Mouse (Mus musculus): ENCODE results near the gene Sesn2. TPM values are rescaled to one million over a fixed set of nuclear protein-coding genes. Genes with fewer than 3 reads are reported as not detected.

Sesn2 gene
- total RNA-seq, 2 experiments from 2014 or later, result 1.5 to 2.1 TPM

- TF ChIP-seq CTCF (IDR thresholded peaks at IDR 0.05), result no peak
- intact Hi-C loops (cut with DNase I), result no loop called here
- no peak for DNase-seq
- H3K27ac ChIP-seq, result no peak overlapping the region
- H3K4me3 ChIP-seq, result no peak overlapping the region
Measured at GRCm38 (mm10) chr4:132530033-132530804, 19.9 kb upstream of the Sesn2 start.

- no peak overlapping the region for H3K27ac ChIP-seq
- no peak for DNase-seq
- TF ChIP-seq CTCF (IDR thresholded peaks at IDR 0.05), result no peak
- no peak overlapping the region for H3K4me3 ChIP-seq
- intact Hi-C loops (cut with DNase I), result no loop called here
Measured at GRCm38 (mm10) chr4:132529344-132529743, 19.0 kb upstream of the Sesn2 start.

DNA sequence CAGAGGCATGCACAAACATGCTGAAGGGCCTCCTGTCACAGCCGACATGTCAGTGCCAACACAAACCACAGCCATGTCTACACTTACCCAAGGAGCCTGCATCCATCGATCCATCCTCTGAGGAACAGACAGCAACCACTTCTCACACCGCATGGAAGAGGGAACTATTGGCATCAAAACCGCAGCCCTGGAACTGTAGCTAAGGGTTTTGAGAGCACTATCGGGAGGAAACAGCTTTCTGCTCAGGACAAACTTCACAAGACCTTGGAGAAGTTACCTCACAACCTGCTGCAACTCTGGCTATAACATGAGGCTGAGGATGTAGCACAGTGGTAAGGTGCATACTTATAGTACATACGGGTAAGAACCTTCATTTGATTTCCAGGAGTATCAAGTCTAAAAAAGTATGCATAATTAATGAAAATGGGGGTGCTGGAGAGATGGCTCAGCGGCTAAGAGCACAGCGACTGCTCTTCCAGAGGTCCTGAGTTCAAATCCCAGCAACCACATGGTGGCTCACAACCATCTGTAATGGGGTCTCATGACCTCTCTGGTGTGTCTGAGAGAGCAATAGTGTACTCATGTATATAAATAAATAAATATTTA, 17.7 kb upstream of the Sesn2 start:
- no peak overlapping the region for H3K4me3 ChIP-seq
- TF ChIP-seq CTCF (IDR thresholded peaks at IDR 0.05), result no peak
- no peak for DNase-seq
- intact Hi-C loops (cut with DNase I), result no loop called here
- H3K27ac ChIP-seq, result no peak overlapping the region

DNA sequence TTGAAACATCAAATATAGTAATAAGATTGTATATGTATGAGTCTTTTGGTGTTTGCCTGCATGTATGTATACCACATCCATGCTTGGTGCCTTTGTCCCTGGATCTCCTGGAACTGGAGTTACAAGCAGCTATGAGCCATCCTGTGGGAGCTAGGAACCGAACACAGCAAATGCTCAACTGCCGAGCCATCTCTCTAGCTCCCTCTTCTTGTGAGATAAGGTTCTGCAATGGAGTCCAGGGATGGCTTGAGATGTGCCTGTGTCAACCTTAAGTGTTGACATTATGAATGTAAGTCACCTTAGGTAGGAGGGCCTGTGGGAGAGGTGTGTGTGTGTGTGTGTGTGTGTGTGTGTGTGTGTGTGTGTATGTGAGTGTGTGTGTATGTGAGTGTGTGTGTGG, 16.4 kb upstream of the Sesn2 start:
- DNase-seq, result no peak
- Histone ChIP-seq H3K27ac (no peak overlapping the region), H3K4me3 (no peak overlapping the region)
- peak; percentile 30; the same call in 1 of the 2 replicates for TF ChIP-seq CTCF (IDR thresholded peaks at IDR 0.05)
- intact Hi-C loops (cut with DNase I), result no loop called here

DNA sequence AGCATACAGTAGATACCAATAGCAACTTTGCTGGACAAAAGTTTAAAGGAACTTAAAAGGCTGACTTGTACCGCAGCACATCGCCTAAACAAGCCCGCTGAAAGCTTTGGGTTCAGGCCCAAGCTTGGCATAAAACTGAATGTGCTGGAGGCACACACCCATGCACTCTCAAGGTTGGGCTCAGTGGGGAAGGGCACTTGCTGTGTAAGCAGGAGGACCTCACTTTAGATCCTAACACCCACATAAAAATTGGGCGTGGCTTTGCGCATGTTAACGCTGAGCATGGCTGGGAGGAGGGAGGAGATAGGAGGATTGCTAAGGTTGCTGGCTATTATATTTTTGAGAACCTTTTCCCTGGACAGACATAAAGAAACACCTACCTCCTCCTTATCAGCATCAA, 14.5 kb upstream of the Sesn2 start:
- DNase-seq, result no peak
- H3K27ac ChIP-seq, result no peak overlapping the region
- TF ChIP-seq CTCF (IDR thresholded peaks at IDR 0.05), result no peak
- H3K4me3 ChIP-seq, result no peak overlapping the region
- intact Hi-C loops (cut with DNase I), result no loop called here

GRCm38 (mm10) chr4:132524321-132524741, 14.0 kb upstream of the Sesn2 start:
- H3K27ac ChIP-seq, result no peak overlapping the region
- intact Hi-C loops (cut with DNase I), result no loop called here
- TF ChIP-seq CTCF (IDR thresholded peaks at IDR 0.05), result no peak
- no peak overlapping the region for H3K4me3 ChIP-seq
- DNase-seq, result no peak

- intact Hi-C loops (cut with DNase I), result loop anchor here (2.0 to 10.0 kb wide), 2 partner anchors 14 to 244 kb away; partner anchors contain the start of genes Atpif1 and Taf12
- no peak for DNase-seq
Measured at GRCm38 (mm10) chr4:132519188-132519587, 8.9 kb upstream of the Sesn2 start.

DNA sequence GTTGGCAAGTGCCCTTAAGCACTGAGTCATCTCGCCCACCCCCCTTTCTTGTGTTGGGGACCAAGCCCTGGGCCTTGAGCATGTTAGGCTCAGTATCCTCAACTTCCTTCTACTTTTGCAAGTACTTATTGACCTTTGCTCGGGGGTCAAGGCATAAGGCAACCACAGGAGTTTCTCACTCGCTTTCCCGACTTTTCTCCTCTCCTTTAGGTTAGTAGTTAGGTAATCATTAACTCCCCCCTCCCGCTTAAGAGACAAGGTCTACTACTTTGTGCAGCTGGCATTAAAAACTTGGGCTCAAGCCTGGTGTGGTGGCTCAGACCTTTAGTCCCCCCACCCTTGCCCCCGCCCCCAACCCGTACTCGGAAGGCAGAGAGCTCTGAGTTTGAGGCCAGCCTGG, 7.8 kb upstream of the Sesn2 start:
- Histone ChIP-seq H3K27ac (no peak overlapping the region), H3K4me3 (no peak overlapping the region)
- TF ChIP-seq CTCF (IDR thresholded peaks at IDR 0.05), result no peak
- intact Hi-C loops (cut with DNase I), result loop anchor here (2.0 to 10.0 kb wide), 2 partner anchors 15 to 243 kb away; partner anchors contain the start of genes Atpif1 and Taf12
- DNase-seq, result no peak

More at GRCm38 (mm10) chr4:132519188-132519587, 8.9 kb upstream of the Sesn2 start:
- Histone ChIP-seq H3K27ac (no peak overlapping the region), H3K4me3 (no peak overlapping the region)
- TF ChIP-seq CTCF (IDR thresholded peaks at IDR 0.05), result no peak

- no peak for TF ChIP-seq CTCF (IDR thresholded peaks at IDR 0.05)
- intact Hi-C loops (cut with DNase I), result loop anchor here (10.0 kb wide), 1 partner anchor 241 kb away; the partner anchor contains the start of gene Taf12
- H3K4me3 ChIP-seq, result peak overlapping the region; percentile 76
- peak overlapping the region; percentile 97 for H3K27ac ChIP-seq
- peak; percentile 95 for DNase-seq
Measured at GRCm38 (mm10) chr4:132515369-132516155, 5.3 kb upstream of the Sesn2 start.

DNA sequence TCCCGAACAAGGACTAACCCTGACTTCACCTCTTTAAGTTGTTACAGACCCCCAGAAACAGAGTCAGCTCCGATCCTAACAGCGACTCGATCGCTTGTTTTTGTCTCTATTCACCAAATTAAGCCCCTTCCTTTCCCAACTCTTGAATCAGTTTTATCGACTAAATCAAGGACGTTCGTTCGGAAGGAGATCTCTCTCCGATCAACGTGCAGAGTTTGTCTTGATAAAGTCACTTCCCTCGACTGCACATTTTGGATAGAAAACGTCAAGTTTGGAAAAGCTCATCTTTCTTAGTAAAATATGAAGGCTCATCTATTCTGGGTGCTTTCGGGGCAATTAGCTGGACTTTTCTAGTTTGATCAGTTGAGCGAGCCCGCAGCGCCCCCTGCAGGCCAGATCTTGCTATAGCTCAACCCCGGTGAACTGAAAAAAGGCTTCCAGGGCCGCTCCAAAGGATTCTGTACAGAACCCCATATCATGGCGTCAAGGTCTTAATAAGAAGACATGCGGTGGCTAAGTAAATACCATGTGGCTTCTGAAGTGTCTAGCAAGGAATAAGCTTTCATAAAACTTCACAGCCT, 4.3 kb upstream of the Sesn2 start:
- Histone ChIP-seq H3K4me3 (peak overlapping the region; percentile 76), H3K27ac (peak overlapping the region; percentile 97)
- TF ChIP-seq CTCF (IDR thresholded peaks at IDR 0.05), result peak; percentile 94
- intact Hi-C loops (cut with DNase I), result loop anchor here (1.0 to 10.0 kb wide), 2 partner anchors 50 to 240 kb away; partner anchors contain the start of gene Taf12
- peak; percentile 89 for DNase-seq

DNA sequence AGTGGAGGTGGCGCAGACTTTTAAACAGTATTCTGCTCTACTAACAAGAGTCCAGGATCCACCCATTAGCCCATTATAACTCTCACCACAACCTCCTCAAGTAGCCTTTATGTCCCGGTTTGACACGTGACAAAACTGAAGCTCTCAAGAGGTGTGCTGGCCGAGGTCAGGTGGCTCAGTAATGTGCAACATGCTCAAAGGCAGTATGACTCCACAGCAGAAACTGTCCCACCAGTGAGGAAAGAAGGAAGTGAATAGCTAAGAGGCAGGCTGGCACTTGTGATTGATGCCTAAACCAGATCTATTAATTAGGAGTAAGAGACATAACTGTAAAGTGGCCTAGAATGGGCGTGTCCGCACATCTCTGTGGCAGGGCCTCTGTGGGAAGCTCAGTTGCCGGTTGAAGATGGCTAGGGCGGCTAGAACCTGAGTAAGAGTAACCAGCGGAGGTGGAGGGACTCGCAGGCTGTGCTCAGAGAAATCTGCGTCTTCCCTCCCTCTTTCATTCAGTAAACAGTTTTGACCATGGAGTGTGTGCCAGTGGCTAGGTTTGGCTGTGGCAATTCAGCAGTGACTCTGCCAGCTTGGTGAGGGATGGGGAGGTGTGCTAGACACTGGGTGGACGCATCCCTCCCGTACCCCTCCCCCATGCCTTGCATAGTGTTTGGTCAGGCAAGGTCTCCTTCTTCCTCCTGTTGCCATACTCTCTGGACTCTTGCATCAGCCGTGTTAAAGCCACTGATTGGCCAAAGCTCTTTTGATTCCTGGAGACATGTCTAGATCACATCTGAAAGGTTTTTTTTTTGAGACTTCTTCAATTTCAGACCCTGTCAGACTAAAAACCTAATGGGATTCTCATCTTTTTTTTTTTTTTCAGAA, 3.3 kb upstream of the Sesn2 start:
- H3K4me3 ChIP-seq, result no peak overlapping the region
- no peak for DNase-seq
- no peak overlapping the region for H3K27ac ChIP-seq
- intact Hi-C loops (cut with DNase I), result loop anchor here (1.0 to 10.0 kb wide), 2 partner anchors 49 to 239 kb away; partner anchors contain the start of gene Taf12
- TF ChIP-seq CTCF (IDR thresholded peaks at IDR 0.05), result no peak
